Mouse (Mus musculus) liver, embryonic 11.5 days (tissue): Measurements from ENCODE around the gene Sephs1. TPM values are rescaled to one million over a fixed set of nuclear protein-coding genes. Genes with fewer than 3 reads are reported as not detected.

ENCODE experiments used
- ATAC-seq: fragments of 200-750 bp; cut with Nextera tagmentation; replicated peaks from 2 replicates; pipeline ENCODE4 v1.8.0; 2017; ENCODE audit warnings: moderate number of reproducible peaks, mild to moderate bottlenecking, moderate TSS enrichment, moderate library complexity; ENCODE audit not compliant: low FRiP score
- DNase-seq: peaks from one replicate; pipeline ENCODE4 v3.0.0-alpha.2; 2017; ENCODE audit warnings: low spot score
- H3K27ac ChIP-seq: fragments of 300-500 bp; sonication (generic); 2 replicates; pipeline ENCODE4 v1.5.1; 2014; ENCODE audit warnings: mild to moderate bottlenecking, low read depth, low read length, control low read depth
- H3K27me3 ChIP-seq: fragments of 300-500 bp; sonication (generic); replicated peaks from 2 replicates; pipeline ENCODE4 v1.6.1; 2014; ENCODE audit warnings: low read length, mixed read lengths; ENCODE audit not compliant: control insufficient read depth, insufficient read depth
- H3K36me3 ChIP-seq: fragments of 300-500 bp; sonication (generic); 2 replicates; pipeline ENCODE4 v1.6.1; 2014; ENCODE audit warnings: mild to moderate bottlenecking, low read length, moderate library complexity, mixed read lengths; ENCODE audit not compliant: control insufficient read depth, insufficient read depth
- H3K4me1 ChIP-seq: fragments of 300-500 bp; sonication (generic); replicated peaks from 2 replicates; pipeline ENCODE4 v1.6.1; 2014; ENCODE audit warnings: low read length, mixed read lengths; ENCODE audit not compliant: control insufficient read depth, insufficient read depth
- H3K4me2 ChIP-seq: fragments of 300-500 bp; sonication (generic); 2 replicates; pipeline ENCODE4 v1.6.1; 2014; ENCODE audit warnings: mild to moderate bottlenecking, control low read depth, moderate library complexity
- H3K4me3 ChIP-seq: fragments of 300-500 bp; sonication (generic); 2 replicates; pipeline ENCODE4 v1.5.1; 2014; ENCODE audit warnings: low read depth, low read length, control low read depth
- H3K9ac ChIP-seq: fragments of 300-500 bp; sonication (generic); 2 replicates; pipeline ENCODE4 v1.6.1; 2014; ENCODE audit warnings: low read depth, low read length, control low read depth
- H3K9me3 ChIP-seq: fragments of 300-500 bp; sonication (generic); 2 replicates; pipeline ENCODE4 v1.6.1; 2016; ENCODE audit warnings: low read length, inconsistent platforms, mixed read lengths; ENCODE audit not compliant: control insufficient read depth
- WGBS: fragments of 180-500 bp; shearing (Covaris S2); extraction: QIAGEN DNeasy Blood & Tissue Kit; methylation state at CpG from one replicate; pipeline ENCODE4 v1.1.7; 2014; 5-methylcytosine and 5-hydroxymethylcytosine counted together
- polyA plus RNA-seq: library from polyadenylated mRNA; unstranded; fragments of >200 nt; fragmentation: Nextera tagmentation; extraction: Ambion mirVana; gene quantifications from 2 replicates; pipeline ENCODE4 v1.2.1, GENCODE M21; 2014

Gene Sephs1
- polyA plus RNA-seq, 1 experiment from 2014 or later: 65.3 TPM

GRCm38 (mm10) chr2:4913949-4914348 lies 32.6 kb downstream of the Sephs1 start:
- no peak overlapping the region for H3K9ac ChIP-seq
- no peaks in the 10 kb centered on the region for H3K36me3 ChIP-seq
- DNase-seq (no peak), ATAC-seq (no peak)
- H3K4me2 ChIP-seq: no peak overlapping the region
- H3K27ac ChIP-seq: no peak overlapping the region
- peaks cover 2% of the 10 kb centered on the region; the same call in 1 of the 2 replicates for H3K9me3 ChIP-seq
- 82% methylated on average over 7 of the region's 7 CpGs for WGBS
- H3K27me3 ChIP-seq: no peaks in the 10 kb centered on the region
- no peak overlapping the region for H3K4me3 ChIP-seq
- H3K4me1 ChIP-seq: peaks cover 8% of the 10 kb centered on the region

GRCm38 (mm10) chr2:4916037-4916436 lies 34.7 kb downstream of the Sephs1 start:
- no peak overlapping the region for H3K4me3 ChIP-seq
- peaks cover 11% of the 10 kb centered on the region for H3K4me1 ChIP-seq
- H3K9me3 ChIP-seq: peaks cover 2% of the 10 kb centered on the region; the same call in 1 of the 2 replicates
- 75% methylated on average over 6 of the region's 6 CpGs for WGBS
- no peaks in the 10 kb centered on the region for H3K36me3 ChIP-seq
- DNase-seq (no peak), ATAC-seq (no peak)
- H3K4me2 ChIP-seq: no peak overlapping the region
- H3K9ac ChIP-seq: no peak overlapping the region
- H3K27ac ChIP-seq: no peak overlapping the region
- H3K27me3 ChIP-seq: no peaks in the 10 kb centered on the region

GRCm38 (mm10) chr2:4917326-4918021 lies 36.1 kb downstream of the Sephs1 start:
- H3K4me1 ChIP-seq: peaks cover 11% of the 10 kb centered on the region
- peak overlapping the region; percentile 45 for H3K4me2 ChIP-seq
- H3K27ac ChIP-seq: peak overlapping the region; percentile 38; the same call in 1 of the 2 replicates
- H3K9me3 ChIP-seq: no peaks in the 10 kb centered on the region
- no peak overlapping the region for H3K4me3 ChIP-seq
- H3K27me3 ChIP-seq: no peaks in the 10 kb centered on the region
- no peak overlapping the region for H3K9ac ChIP-seq
- WGBS: 11% methylated on average over 8 of the region's 8 CpGs
- DNase-seq: peak; percentile 62
- no peaks in the 10 kb centered on the region for H3K36me3 ChIP-seq
- no peak for ATAC-seq

- Histone ChIP-seq H3K27me3 (no peaks in the 10 kb centered on the region), H3K27ac (peak within 1 kb of the TSS; percentile 38), H3K4me3 (peak within 1 kb of the TSS; percentile 72), H3K36me3 (no peaks in the 10 kb centered on the region), H3K4me2 (peak within 1 kb of the TSS; percentile 96), H3K4me1 (peaks cover 11% of the 10 kb centered on the region), H3K9me3 (no peaks in the 10 kb centered on the region), H3K9ac (peak within 1 kb of the TSS; percentile 79)
- peak; percentile 82 for DNase-seq
- WGBS: 7% methylated on average over 35 of the region's 35 CpGs
- peak; percentile 96 for ATAC-seq
These were observed 37.7 kb downstream of the Sephs1 start, which contains the start of gene Phyh for GRCm38 (mm10) chr2:4918860-4919739. Gene Phyh, plus strand, starts transcription at chr2:4919019.

- Histone ChIP-seq H3K4me2 (no peak overlapping the region), H3K4me1 (peaks cover 11% of the 10 kb centered on the region), H3K9me3 (peaks cover 4% of the 10 kb centered on the region; the same call in 1 of the 2 replicates), H3K4me3 (no peak overlapping the region), H3K27me3 (no peaks in the 10 kb centered on the region), H3K27ac (no peak overlapping the region), H3K36me3 (no peaks in the 10 kb centered on the region), H3K9ac (no peak overlapping the region)
- DNase-seq: no peak
- WGBS: 80% methylated on average over 5 of the region's 5 CpGs
- no peak for ATAC-seq
These were observed 39.7 kb downstream of the Sephs1 start for GRCm38 (mm10) chr2:4921019-4921418.

GRCm38 (mm10) chr2:4922476-4923164 lies 41.3 kb downstream of the Sephs1 start:
- Histone ChIP-seq H3K36me3 (peaks cover 2% of the 10 kb centered on the region; the same call in 1 of the 2 replicates), H3K9ac (no peak overlapping the region), H3K4me2 (no peak overlapping the region), H3K27me3 (no peaks in the 10 kb centered on the region), H3K27ac (peak overlapping the region; percentile 9; the same call in 1 of the 2 replicates), H3K4me3 (no peak overlapping the region), H3K9me3 (peaks cover 4% of the 10 kb centered on the region; the same call in 1 of the 2 replicates), H3K4me1 (peaks cover 11% of the 10 kb centered on the region)
- DNase-seq (no peak), ATAC-seq (no peak)
- 53% methylated on average over 7 of the region's 7 CpGs for WGBS

- Histone ChIP-seq H3K36me3 (peaks cover 2% of the 10 kb centered on the region; the same call in 1 of the 2 replicates), H3K9ac (no peak overlapping the region), H3K4me3 (no peak overlapping the region), H3K9me3 (peaks cover 4% of the 10 kb centered on the region; the same call in 1 of the 2 replicates), H3K4me2 (no peak overlapping the region), H3K4me1 (no peaks in the 10 kb centered on the region), H3K27ac (no peak overlapping the region), H3K27me3 (no peaks in the 10 kb centered on the region)
- 76% methylated on average over 3 of the region's 3 CpGs for WGBS
- ATAC-seq (no peak), DNase-seq (no peak)
These were observed 46.0 kb downstream of the Sephs1 start for GRCm38 (mm10) chr2:4927391-4927790.

GRCm38 (mm10) chr2:4929230-4929629 lies 47.9 kb downstream of the Sephs1 start:
- no peak for DNase-seq
- no peaks in the 10 kb centered on the region for H3K27me3 ChIP-seq
- H3K4me1 ChIP-seq: no peaks in the 10 kb centered on the region
- 48% methylated on average over 2 of the region's 2 CpGs for WGBS
- no peak overlapping the region for H3K27ac ChIP-seq
- H3K9ac ChIP-seq: no peak overlapping the region
- H3K4me3 ChIP-seq: no peak overlapping the region
- peaks cover 2% of the 10 kb centered on the region; the same call in 1 of the 2 replicates for H3K36me3 ChIP-seq
- no peak for ATAC-seq
- peaks cover 4% of the 10 kb centered on the region; the same call in 1 of the 2 replicates for H3K9me3 ChIP-seq
- no peak overlapping the region for H3K4me2 ChIP-seq
